Mouse (Mus musculus): ENCODE measurements around the gene Slc39a13. TPM values are rescaled to one million over a fixed set of nuclear protein-coding genes. Genes with fewer than 3 reads are reported as not detected.

Slc39a13 gene
- 30.4 and 35.0 TPM in 2 replicates for polyA plus RNA-seq (2015; fragmentation: Nextera tagmentation; extraction: Ambion mirVana)

GRCm38 (mm10) chr2:91070076-91070800 lies at the start of gene Slc39a13:
Slc39a13 (minus strand) TSS chr2:91070417.
- Histone ChIP-seq H3K4me3 (ENCODE audit: low read depth, low read length) (peak within 1 kb of the TSS; percentile 79), H3K9ac (ENCODE audit: low read depth, low read length) (peak within 1 kb of the TSS; percentile 82), H3K4me2 (ENCODE audit: low read length) (peak within 1 kb of the TSS; percentile 81), H3K27me3 (ENCODE audit: control insufficient read depth, insufficient read depth, low read depth, low read length) (no peaks in the 10 kb centered on the region), H3K4me1 (ENCODE audit: control insufficient read depth, insufficient read depth, low read length) (peaks cover 24% of the 10 kb centered on the region), H3K9me3 (replicated peaks; ENCODE audit: control insufficient read depth, low read length, poor library complexity, severe bottlenecking) (no peaks in the 10 kb centered on the region), H3K27ac (ENCODE audit: low read length) (peak within 1 kb of the TSS; percentile 80), H3K36me3 (ENCODE audit: control insufficient read depth, insufficient read depth, low read length) (peaks cover 8% of the 10 kb centered on the region)
- peak; percentile 97 for ATAC-seq
- under 1% methylated on average over 67 of the region's 69 CpGs for WGBS

- WGBS = 92% methylated on average over 6 of the region's 6 CpGs
- ATAC-seq = no peak
- no peaks in the 10 kb centered on the region for H3K9me3 ChIP-seq (replicated peaks; ENCODE audit: control insufficient read depth, low read length, poor library complexity, severe bottlenecking)
Measured at GRCm38 (mm10) chr2:91119551-91119950, 49.3 kb upstream of the Slc39a13 start.

GRCm38 (mm10) chr2:91119061-91119460 lies 48.8 kb upstream of the Slc39a13 start:
- WGBS = 91% methylated on average over 19 of the region's 19 CpGs
- H3K36me3 ChIP-seq (ENCODE audit: control insufficient read depth, insufficient read depth, low read length) = no peaks in the 10 kb centered on the region

More at GRCm38 (mm10) chr2:91119551-91119950, 49.3 kb upstream of the Slc39a13 start:
- no peaks in the 10 kb centered on the region; the same call in 1 of the 2 replicates for H3K4me1 ChIP-seq (ENCODE audit: control insufficient read depth, insufficient read depth, low read length)
- no peak overlapping the region for H3K4me2 ChIP-seq (ENCODE audit: low read length)
- no peaks in the 10 kb centered on the region for H3K27me3 ChIP-seq (ENCODE audit: control insufficient read depth, insufficient read depth, low read depth, low read length)
- H3K36me3 ChIP-seq (ENCODE audit: control insufficient read depth, insufficient read depth, low read length) = no peaks in the 10 kb centered on the region
- H3K9ac ChIP-seq (ENCODE audit: low read depth, low read length) = no peak overlapping the region
- no peak overlapping the region for H3K4me3 ChIP-seq (ENCODE audit: low read depth, low read length)
- H3K27ac ChIP-seq (ENCODE audit: low read length) = no peak overlapping the region

GRCm38 (mm10) chr2:91118647-91119046 lies 48.4 kb upstream of the Slc39a13 start:
- no peaks in the 10 kb centered on the region for H3K27me3 ChIP-seq (ENCODE audit: control insufficient read depth, insufficient read depth, low read depth, low read length)
- H3K4me2 ChIP-seq (ENCODE audit: low read length) = no peak overlapping the region
- no peaks in the 10 kb centered on the region; the same call in 1 of the 2 replicates for H3K4me1 ChIP-seq (ENCODE audit: control insufficient read depth, insufficient read depth, low read length)
- no peak overlapping the region for H3K9ac ChIP-seq (ENCODE audit: low read depth, low read length)
- no peak for ATAC-seq
- no peaks in the 10 kb centered on the region for H3K9me3 ChIP-seq (replicated peaks; ENCODE audit: control insufficient read depth, low read length, poor library complexity, severe bottlenecking)
- H3K27ac ChIP-seq (ENCODE audit: low read length) = no peak overlapping the region
- 81% methylated on average over 1 of the region's 1 CpGs for WGBS
- no peak overlapping the region for H3K4me3 ChIP-seq (ENCODE audit: low read depth, low read length)
- H3K36me3 ChIP-seq (ENCODE audit: control insufficient read depth, insufficient read depth, low read length) = no peaks in the 10 kb centered on the region

More at GRCm38 (mm10) chr2:91119061-91119460, 48.8 kb upstream of the Slc39a13 start:
- ATAC-seq = no peak
- no peak overlapping the region for H3K4me3 ChIP-seq (ENCODE audit: low read depth, low read length)
- H3K27me3 ChIP-seq (ENCODE audit: control insufficient read depth, insufficient read depth, low read depth, low read length) = no peaks in the 10 kb centered on the region
- no peaks in the 10 kb centered on the region for H3K9me3 ChIP-seq (replicated peaks; ENCODE audit: control insufficient read depth, low read length, poor library complexity, severe bottlenecking)
- H3K9ac ChIP-seq (ENCODE audit: low read depth, low read length) = no peak overlapping the region
- no peak overlapping the region for H3K27ac ChIP-seq (ENCODE audit: low read length)
- no peak overlapping the region for H3K4me2 ChIP-seq (ENCODE audit: low read length)
- H3K4me1 ChIP-seq (ENCODE audit: control insufficient read depth, insufficient read depth, low read length) = no peaks in the 10 kb centered on the region; the same call in 1 of the 2 replicates

GRCm38 (mm10) chr2:91117585-91118275 lies 47.5 kb upstream of the Slc39a13 start, which contains the start of gene Mybpc3:
Mybpc3 (plus strand) TSS chr2:91118144.
- Histone ChIP-seq H3K27me3 (ENCODE audit: control insufficient read depth, insufficient read depth, low read depth, low read length) (no peaks in the 10 kb centered on the region), H3K4me1 (ENCODE audit: control insufficient read depth, insufficient read depth, low read length) (no peaks in the 10 kb centered on the region; the same call in 1 of the 2 replicates), H3K36me3 (ENCODE audit: control insufficient read depth, insufficient read depth, low read length) (no peaks in the 10 kb centered on the region), H3K27ac (ENCODE audit: low read length) (no peak within 1 kb of the TSS), H3K9me3 (replicated peaks; ENCODE audit: control insufficient read depth, low read length, poor library complexity, severe bottlenecking) (no peaks in the 10 kb centered on the region), H3K9ac (ENCODE audit: low read depth, low read length) (no peak within 1 kb of the TSS), H3K4me2 (ENCODE audit: low read length) (no peak within 1 kb of the TSS), H3K4me3 (ENCODE audit: low read depth, low read length) (no peak within 1 kb of the TSS)
- WGBS = 82% methylated on average over 11 of the region's 11 CpGs
- ATAC-seq = no peak

GRCm38 (mm10) chr2:91116842-91117241 lies 46.6 kb upstream of the Slc39a13 start:
- Histone ChIP-seq H3K36me3 (ENCODE audit: control insufficient read depth, insufficient read depth, low read length) (no peaks in the 10 kb centered on the region), H3K9me3 (replicated peaks; ENCODE audit: control insufficient read depth, low read length, poor library complexity, severe bottlenecking) (no peaks in the 10 kb centered on the region), H3K4me3 (ENCODE audit: low read depth, low read length) (no peak overlapping the region), H3K27me3 (ENCODE audit: control insufficient read depth, insufficient read depth, low read depth, low read length) (no peaks in the 10 kb centered on the region), H3K4me1 (ENCODE audit: control insufficient read depth, insufficient read depth, low read length) (no peaks in the 10 kb centered on the region; the same call in 1 of the 2 replicates), H3K27ac (ENCODE audit: low read length) (no peak overlapping the region), H3K9ac (ENCODE audit: low read depth, low read length) (no peak overlapping the region), H3K4me2 (ENCODE audit: low read length) (no peak overlapping the region)
- no peak for ATAC-seq
- WGBS = 84% methylated on average over 5 of the region's 5 CpGs

- no peaks in the 10 kb centered on the region for H3K9me3 ChIP-seq (replicated peaks; ENCODE audit: control insufficient read depth, low read length, poor library complexity, severe bottlenecking)
- 36% methylated on average over 12 of the region's 12 CpGs for WGBS
- no peaks in the 10 kb centered on the region for H3K27me3 ChIP-seq (ENCODE audit: control insufficient read depth, insufficient read depth, low read depth, low read length)
- H3K9ac ChIP-seq (ENCODE audit: low read depth, low read length) = peak overlapping the region; percentile 48; the same call in 1 of the 2 replicates
- peak overlapping the region; percentile 33 for H3K4me3 ChIP-seq (ENCODE audit: low read depth, low read length)
- no peak overlapping the region for H3K27ac ChIP-seq (ENCODE audit: low read length)
- no peaks in the 10 kb centered on the region for H3K36me3 ChIP-seq (ENCODE audit: control insufficient read depth, insufficient read depth, low read length)
- ATAC-seq = no peak
- peak overlapping the region; percentile 57 for H3K4me2 ChIP-seq (ENCODE audit: low read length)
- H3K4me1 ChIP-seq (ENCODE audit: control insufficient read depth, insufficient read depth, low read length) = no peaks in the 10 kb centered on the region; the same call in 1 of the 2 replicates
Measured at GRCm38 (mm10) chr2:91115578-91115970, 45.4 kb upstream of the Slc39a13 start.

GRCm38 (mm10) chr2:91114781-91115577 lies 44.8 kb upstream of the Slc39a13 start:
- 6% methylated on average over 41 of the region's 42 CpGs for WGBS
- no peaks in the 10 kb centered on the region for H3K27me3 ChIP-seq (ENCODE audit: control insufficient read depth, insufficient read depth, low read depth, low read length)
- peak overlapping the region; percentile 57 for H3K4me2 ChIP-seq (ENCODE audit: low read length)
- H3K9ac ChIP-seq (ENCODE audit: low read depth, low read length) = peak overlapping the region; percentile 48; the same call in 1 of the 2 replicates
- ATAC-seq = peak; percentile 33; the same call in 1 of the 2 replicates
- peak overlapping the region; percentile 33 for H3K4me3 ChIP-seq (ENCODE audit: low read depth, low read length)
- no peak overlapping the region for H3K27ac ChIP-seq (ENCODE audit: low read length)
- no peaks in the 10 kb centered on the region for H3K36me3 ChIP-seq (ENCODE audit: control insufficient read depth, insufficient read depth, low read length)
- H3K4me1 ChIP-seq (ENCODE audit: control insufficient read depth, insufficient read depth, low read length) = no peaks in the 10 kb centered on the region; the same call in 1 of the 2 replicates
- H3K9me3 ChIP-seq (replicated peaks; ENCODE audit: control insufficient read depth, low read length, poor library complexity, severe bottlenecking) = no peaks in the 10 kb centered on the region

All from midbrain, embryonic 16.5 days (tissue).